Comparison of ENCODE assay signal across 9 mouse cellular contexts in the genomic region with DNA sequence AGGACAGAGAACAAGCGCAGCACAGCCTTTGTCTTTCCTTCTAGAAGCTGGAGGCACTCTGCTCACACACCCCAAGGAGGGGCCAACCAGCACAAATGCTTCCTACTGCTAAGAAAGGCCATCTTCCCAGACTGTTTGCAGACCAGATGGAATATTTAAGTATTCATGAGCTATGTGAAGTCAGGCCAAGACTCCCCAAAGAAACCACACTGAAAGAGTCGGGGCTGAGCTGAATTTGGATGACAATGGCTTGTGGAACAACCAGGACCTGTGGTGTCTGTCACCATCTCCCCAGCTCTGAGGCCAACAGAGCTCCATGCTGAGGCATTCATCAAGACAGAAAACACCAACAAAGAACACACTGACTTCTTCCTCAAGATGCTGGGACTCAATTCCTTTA.
DNase-seq lines count a peak whose midpoint lies in the region; ATAC-seq lines count a peak whose summit lies in the region.
"Had no signal": no experiment of that assay in that cellular context is flagged by ENCODE, and none has a peak within 500 bp of the region (broad histone marks: within the 10 kb centered on the region; RNA-seq: fewer than 3 reads in every experiment).

No protein-coding gene starts in this region.

- peak; percentile 73 for ATAC-seq in embryonic facial prominence, embryonic 14.5 days (ENCODE audit: low read depth)
- ATAC-seq in intestine, embryonic 16.5 days = 0 out of 2 replicates have a peak, but pooled peaks have one; percentile 7

- peak; percentile 28 for DNase-seq in layer of hippocampus, adult 11-12 months (ENCODE audit: low spot score)
- DNase-seq in layer of hippocampus, postnatal 25 days (ENCODE audit: extremely low spot score in 1 of 2, low spot score in 1 of 2) = no peak
- peak; percentile 67 for DNase-seq in embryonic facial prominence, embryonic 14.5 days (ENCODE audit: low spot score)
- peak; percentile 18 for DNase-seq in right cerebral cortex, postnatal 4 days
- DNase-seq in gastrocnemius, postnatal 10 days = no peak
- DNase-seq in ovary, adult 18-20 months (ENCODE audit: low spot score) = no peak
- DNase-seq: lung, postnatal 36 days; thymus, postnatal 4 days had no signal

- H3K4me3 ChIP-seq in embryonic facial prominence, embryonic 14.5 days (ENCODE audit: low read depth, low read length) = no peak overlapping the region
- H3K4me3 ChIP-seq in intestine, embryonic 16.5 days (ENCODE audit: low read length) = no peak overlapping the region

- H3K4me2 ChIP-seq in embryonic facial prominence, embryonic 14.5 days (ENCODE audit: low read depth, low read length) = no peak overlapping the region
- no peak overlapping the region for H3K4me2 ChIP-seq in intestine, embryonic 16.5 days (ENCODE audit: low read depth, low read length)

- H3K27me3 ChIP-seq in embryonic facial prominence, embryonic 14.5 days (replicated peaks; ENCODE audit: control insufficient read depth, insufficient read depth, low read length) = no peaks in the 10 kb centered on the region
- no peaks in the 10 kb centered on the region for H3K27me3 ChIP-seq in intestine, embryonic 16.5 days (replicated peaks; ENCODE audit: control insufficient read depth, insufficient read depth, low read length)

- H3K27ac ChIP-seq in embryonic facial prominence, embryonic 14.5 days (replicated peaks; ENCODE audit: low read depth, low read length) = peak overlapping the region; percentile 61
- H3K27ac ChIP-seq in intestine, embryonic 16.5 days (ENCODE audit: low read length) = peak overlapping the region; percentile 1; the same call in 1 of the 2 replicates

- peaks cover 5% of the 10 kb centered on the region; the same call in 1 of the 2 replicates for H3K4me1 ChIP-seq in embryonic facial prominence, embryonic 14.5 days (ENCODE audit: control insufficient read depth, insufficient read depth, low read length)
- no peaks in the 10 kb centered on the region for H3K4me1 ChIP-seq in intestine, embryonic 16.5 days (ENCODE audit: control insufficient read depth, insufficient read depth, low read length)

- WGBS in embryonic facial prominence, embryonic 14.5 days = 56% methylated on average over 2 of the region's 2 CpGs
- WGBS in intestine, embryonic 16.5 days = 66% methylated on average over 2 of the region's 2 CpGs

- H3K36me3 ChIP-seq in embryonic facial prominence, embryonic 14.5 days (ENCODE audit: control insufficient read depth, insufficient read depth, low read length) = peaks cover 50% of the 10 kb centered on the region
- peaks cover 11% of the 10 kb centered on the region; the same call in 1 of the 2 replicates for H3K36me3 ChIP-seq in intestine, embryonic 16.5 days (ENCODE audit: control insufficient read depth, insufficient read depth, low read length)

- no peaks in the 10 kb centered on the region for H3K9me3 ChIP-seq in embryonic facial prominence, embryonic 14.5 days (ENCODE audit: control insufficient read depth, low read length)
- H3K9me3 ChIP-seq in intestine, embryonic 16.5 days (ENCODE audit: control insufficient read depth, low read length) = no peaks in the 10 kb centered on the region

- H3K9ac ChIP-seq in embryonic facial prominence, embryonic 14.5 days (ENCODE audit: low read depth, low read length) = no peak overlapping the region
- no peak overlapping the region for H3K9ac ChIP-seq in intestine, embryonic 16.5 days (ENCODE audit: low read depth, low read length)

Comparison
In these comparisons a context has a peak if more than half of its experiments do, and no peak if none do; other contexts are left out.
1. DNase-seq: peak in layer of hippocampus, adult 11-12 months (single experiment), embryonic facial prominence, embryonic 14.5 days (single experiment) and right cerebral cortex, postnatal 4 days (single experiment); none in layer of hippocampus, postnatal 25 days (0 of 2), gastrocnemius, postnatal 10 days (single experiment) and ovary, adult 18-20 months (single experiment).